Mouse (Mus musculus) liver, embryonic 15.5 days (tissue): ENCODE results near the gene Clic6. TPM values are rescaled to one million over a fixed set of nuclear protein-coding genes. Genes with fewer than 3 reads are reported as not detected.

Source experiments
- ATAC-seq: fragments of 200-750 bp; cut with Nextera tagmentation; 2 replicates; pipeline ENCODE4 v1.8.0; 2017; ENCODE audit warnings: moderate number of reproducible peaks, mild to moderate bottlenecking, moderate library complexity; ENCODE audit not compliant: insufficient read depth
- H3K27ac ChIP-seq: fragments of 300-500 bp; sonication (generic); replicated peaks from 2 replicates; pipeline ENCODE4 v1.5.1; 2015; ENCODE audit warnings: mild to moderate bottlenecking, inconsistent platforms
- H3K27me3 ChIP-seq: fragments of 300-500 bp; sonication (generic); 2 replicates; pipeline ENCODE4 v1.6.1; 2015; ENCODE audit warnings: mild to moderate bottlenecking, inconsistent platforms
- H3K36me3 ChIP-seq: fragments of 300-500 bp; sonication (generic); replicated peaks from 2 replicates; pipeline ENCODE4 v1.6.1; 2015; ENCODE audit warnings: moderate library complexity, mild to moderate bottlenecking, inconsistent platforms
- H3K4me1 ChIP-seq: fragments of 300-500 bp; sonication (generic); replicated peaks from 2 replicates; pipeline ENCODE4 v1.6.1; 2015; ENCODE audit warnings: inconsistent platforms
- H3K4me2 ChIP-seq: fragments of 300-500 bp; sonication (generic); 2 replicates; pipeline ENCODE4 v1.6.1; 2015; ENCODE audit warnings: moderate library complexity, mild to moderate bottlenecking, inconsistent platforms
- H3K4me3 ChIP-seq: fragments of 300-500 bp; sonication (generic); replicated peaks from 2 replicates; pipeline ENCODE4 v1.5.1; 2015; ENCODE audit warnings: mild to moderate bottlenecking, inconsistent platforms
- H3K9ac ChIP-seq: fragments of 300-500 bp; sonication (generic); 2 replicates; pipeline ENCODE4 v1.6.1; 2015; ENCODE audit warnings: moderate library complexity, mild to moderate bottlenecking, inconsistent platforms
- H3K9me3 ChIP-seq: fragments of 300-500 bp; sonication (generic); replicated peaks from 2 replicates; pipeline ENCODE4 v1.6.1; 2016; ENCODE audit warnings: inconsistent platforms
- WGBS: fragments of 180-500 bp; shearing (Covaris S2); methylation state at CpG from one replicate; pipeline ENCODE4 v1.1.7; 2015; ENCODE audit warnings: mixed read lengths; ENCODE audit not compliant: insufficient replicate concordance; 5-methylcytosine and 5-hydroxymethylcytosine counted together
- polyA plus RNA-seq: library from polyadenylated mRNA; unstranded; fragments of >200 nt; fragmentation: Nextera tagmentation; extraction: Ambion mirVana; gene quantifications from 2 replicates; pipeline ENCODE4 v1.2.1, GENCODE M21; 2015

The Clic6 gene
- polyA plus RNA-seq, 1 experiment from 2014 or later, result 0.40 TPM

GRCm38 (mm10) chr16:92470706-92471105 is 14.8 kb upstream of the Clic6 start, which contains the start of gene Rcan1:
Rcan1 (minus strand) TSS chr16:92470867.
- H3K9me3 ChIP-seq, result no peaks in the 10 kb centered on the region
- no peak within 1 kb of the TSS for H3K4me3 ChIP-seq
- peaks cover 11% of the 10 kb centered on the region for H3K4me1 ChIP-seq
- H3K36me3 ChIP-seq, result no peaks in the 10 kb centered on the region
- ATAC-seq, result no peak
- no peaks in the 10 kb centered on the region for H3K27me3 ChIP-seq
- no peak within 1 kb of the TSS for H3K9ac ChIP-seq
- H3K27ac ChIP-seq, result no peak within 1 kb of the TSS
- 43% methylated on average over 6 of the region's 6 CpGs for WGBS
- no peak within 1 kb of the TSS for H3K4me2 ChIP-seq

DNA sequence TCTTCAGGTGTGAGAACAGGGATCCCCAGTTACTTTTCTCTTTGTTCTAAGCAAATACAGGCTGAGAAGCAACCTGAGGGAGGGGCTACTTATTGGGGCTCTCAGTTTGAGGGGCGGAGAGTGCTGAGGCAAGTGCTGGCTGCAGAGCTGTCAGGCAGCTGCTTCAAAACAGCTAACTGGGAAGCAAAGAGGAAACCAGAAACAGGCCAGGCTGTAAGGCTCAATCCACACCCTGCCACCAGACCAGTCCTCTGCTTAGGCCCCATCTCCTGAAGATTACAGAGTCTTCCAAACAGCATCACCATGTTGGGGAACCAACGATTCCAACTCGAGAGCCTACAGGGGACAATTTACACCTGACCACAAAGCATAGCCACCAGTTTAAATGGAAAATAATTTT is 12.6 kb upstream of the Clic6 start:
- Histone ChIP-seq H3K36me3 (no peaks in the 10 kb centered on the region), H3K27ac (no peak overlapping the region), H3K4me3 (no peak overlapping the region), H3K9ac (no peak overlapping the region), H3K9me3 (no peaks in the 10 kb centered on the region), H3K27me3 (peaks cover 8% of the 10 kb centered on the region), H3K4me1 (peaks cover 13% of the 10 kb centered on the region), H3K4me2 (no peak overlapping the region)
- 63% methylated on average over 3 of the region's 3 CpGs for WGBS
- no peak for ATAC-seq

GRCm38 (mm10) chr16:92475093-92475860 is 10.3 kb upstream of the Clic6 start:
- 30% methylated on average over 25 of the region's 25 CpGs for WGBS
- Histone ChIP-seq H3K36me3 (no peaks in the 10 kb centered on the region), H3K9ac (no peak overlapping the region), H3K27me3 (peaks cover 32% of the 10 kb centered on the region), H3K4me1 (peaks cover 18% of the 10 kb centered on the region), H3K4me3 (peak overlapping the region; percentile 47), H3K27ac (peak overlapping the region; percentile 81), H3K9me3 (no peaks in the 10 kb centered on the region), H3K4me2 (peak overlapping the region; percentile 59)
- ATAC-seq, result peak; percentile 78

- Histone ChIP-seq H3K27me3 (peaks cover 55% of the 10 kb centered on the region), H3K4me2 (peak overlapping the region; percentile 25; the same call in 1 of the 2 replicates), H3K27ac (no peak overlapping the region), H3K9me3 (no peaks in the 10 kb centered on the region), H3K4me1 (peaks cover 18% of the 10 kb centered on the region), H3K9ac (no peak overlapping the region), H3K36me3 (no peaks in the 10 kb centered on the region), H3K4me3 (no peak overlapping the region)
- 13% methylated on average over 22 of the region's 23 CpGs for WGBS
- ATAC-seq, result no peak
Measured at GRCm38 (mm10) chr16:92478561-92479150, 6.9 kb upstream of the Clic6 start.

- Histone ChIP-seq H3K27me3 (peaks cover 15% of the 10 kb centered on the region; the same call in 1 of the 2 replicates), H3K9me3 (no peaks in the 10 kb centered on the region), H3K27ac (no peak overlapping the region), H3K9ac (no peak overlapping the region), H3K4me1 (peaks cover 36% of the 10 kb centered on the region), H3K36me3 (no peaks in the 10 kb centered on the region), H3K4me3 (no peak overlapping the region), H3K4me2 (no peak overlapping the region)
- WGBS, result 62% methylated on average over 6 of the region's 6 CpGs
- ATAC-seq, result 0 out of 2 replicates have a peak, but pooled peaks have one; percentile 6
Measured at GRCm38 (mm10) chr16:92487086-92487485, 1.6 kb downstream of the Clic6 start.

- WGBS, result 13% methylated on average over 4 of the region's 4 CpGs
- Histone ChIP-seq H3K9me3 (no peaks in the 10 kb centered on the region), H3K27me3 (peaks cover 11% of the 10 kb centered on the region; the same call in 1 of the 2 replicates), H3K9ac (no peak overlapping the region), H3K36me3 (no peaks in the 10 kb centered on the region), H3K4me1 (peaks cover 41% of the 10 kb centered on the region), H3K4me3 (no peak overlapping the region), H3K27ac (no peak overlapping the region), H3K4me2 (no peak overlapping the region)
- ATAC-seq, result peak; percentile 66
Measured at GRCm38 (mm10) chr16:92487489-92487888, 2.0 kb downstream of the Clic6 start.

- WGBS, result 67% methylated on average over 5 of the region's 5 CpGs
- H3K4me3 ChIP-seq, result no peak overlapping the region
- H3K9ac ChIP-seq, result no peak overlapping the region
Measured at GRCm38 (mm10) chr16:92488456-92488855, 2.9 kb downstream of the Clic6 start.

DNA sequence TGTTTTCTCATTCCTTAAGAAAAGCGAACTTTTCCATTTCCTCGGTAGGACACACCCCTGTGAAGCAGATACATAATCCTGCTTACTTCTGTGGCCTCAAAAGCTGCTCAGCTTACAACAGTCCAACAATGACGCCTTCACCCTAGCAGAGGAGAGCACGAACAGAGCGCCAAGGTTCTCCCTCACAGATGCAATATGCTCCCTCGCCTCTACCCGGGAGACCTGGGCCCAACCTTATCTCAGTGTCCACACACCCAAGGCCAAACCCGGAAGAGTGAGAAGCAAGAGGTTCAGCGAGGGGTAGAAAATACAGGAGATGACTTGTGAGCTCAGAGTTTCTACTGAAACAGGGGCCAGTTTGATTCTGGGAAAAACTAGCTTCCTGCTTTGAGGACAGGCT is 3.8 kb downstream of the Clic6 start:
- ATAC-seq, result peak; percentile 47; the same call in 1 of the 2 replicates
- Histone ChIP-seq H3K9me3 (no peaks in the 10 kb centered on the region), H3K27me3 (peaks cover 1% of the 10 kb centered on the region; the same call in 1 of the 2 replicates), H3K9ac (peak overlapping the region; percentile 13; the same call in 1 of the 2 replicates), H3K36me3 (no peaks in the 10 kb centered on the region), H3K4me1 (peaks cover 56% of the 10 kb centered on the region), H3K4me2 (peak overlapping the region; percentile 49), H3K4me3 (peak overlapping the region; percentile 8; the same call in 1 of the 2 replicates), H3K27ac (peak overlapping the region; percentile 54)
- 24% methylated on average over 9 of the region's 9 CpGs for WGBS

More at GRCm38 (mm10) chr16:92488456-92488855, 2.9 kb downstream of the Clic6 start:
- peaks cover 8% of the 10 kb centered on the region; the same call in 1 of the 2 replicates for H3K27me3 ChIP-seq
- no peak overlapping the region; the same call in 1 of the 2 replicates for H3K27ac ChIP-seq
- no peak overlapping the region for H3K4me2 ChIP-seq
- ATAC-seq, result no peak
- H3K9me3 ChIP-seq, result no peaks in the 10 kb centered on the region
- H3K36me3 ChIP-seq, result no peaks in the 10 kb centered on the region
- peaks cover 47% of the 10 kb centered on the region for H3K4me1 ChIP-seq

- peaks cover 64% of the 10 kb centered on the region for H3K27me3 ChIP-seq
- peak overlapping the region; percentile 68 for H3K4me2 ChIP-seq
- no peaks in the 10 kb centered on the region for H3K9me3 ChIP-seq
- peak overlapping the region; percentile 45 for H3K4me3 ChIP-seq
- WGBS, result 9% methylated on average over 26 of the region's 26 CpGs
- peaks cover 26% of the 10 kb centered on the region for H3K4me1 ChIP-seq
- H3K36me3 ChIP-seq, result no peaks in the 10 kb centered on the region
- no peak overlapping the region for H3K9ac ChIP-seq
- no peak for ATAC-seq
- H3K27ac ChIP-seq, result no peak overlapping the region
Measured at GRCm38 (mm10) chr16:92497851-92498588, 12.5 kb downstream of the Clic6 start.

GRCm38 (mm10) chr16:92498589-92498981 is 13.0 kb downstream of the Clic6 start:
- Histone ChIP-seq H3K4me1 (peaks cover 20% of the 10 kb centered on the region), H3K9me3 (no peaks in the 10 kb centered on the region), H3K9ac (no peak overlapping the region), H3K4me2 (peak overlapping the region; percentile 68), H3K36me3 (no peaks in the 10 kb centered on the region), H3K4me3 (peak overlapping the region; percentile 45), H3K27me3 (peaks cover 67% of the 10 kb centered on the region), H3K27ac (no peak overlapping the region)
- ATAC-seq, result no peak
- WGBS, result under 1% methylated on average over 34 of the region's 34 CpGs

- no peaks in the 10 kb centered on the region for H3K36me3 ChIP-seq
- H3K9me3 ChIP-seq, result no peaks in the 10 kb centered on the region
- H3K9ac ChIP-seq, result no peak overlapping the region
- peak overlapping the region; percentile 68 for H3K4me2 ChIP-seq
- H3K27me3 ChIP-seq, result peaks cover 71% of the 10 kb centered on the region
- peaks cover 13% of the 10 kb centered on the region for H3K4me1 ChIP-seq
- 20% methylated on average over 15 of the region's 15 CpGs for WGBS
- ATAC-seq, result no peak
- H3K27ac ChIP-seq, result no peak overlapping the region
- peak overlapping the region; percentile 45; the same call in 1 of the 2 replicates for H3K4me3 ChIP-seq
Measured at GRCm38 (mm10) chr16:92499324-92499723, 13.8 kb downstream of the Clic6 start.
